Mouse (Mus musculus) layer of hippocampus, adult 2 months (tissue): ENCODE results near the gene Fam167b. TPM values are rescaled to one million over a fixed set of nuclear protein-coding genes. Genes with fewer than 3 reads are reported as not detected.

ENCODE experiments used
- DNase-seq, 2 experiments: peaks; one replicate each; pipeline ENCODE4 v3.0.0; 2022; ENCODE audit warnings: low spot score in 2 of 2
- H3K27ac ChIP-seq: fragments of 200-600 bp; 2 replicates; pipeline ENCODE4 v1.8.1; 2022
- H3K4me3 ChIP-seq: fragments of 200-600 bp; 2 replicates; pipeline ENCODE4 v1.8.1; 2022; ENCODE audit warnings: mild to moderate bottlenecking
- CTCF ChIP-seq: fragments of 200-600 bp; conservative IDR thresholded peaks from 2 replicates; pipeline ENCODE4 v1.8.1; 2022; ENCODE audit warnings: antibody characterized with exemption, mild to moderate bottlenecking, moderate library complexity
- total RNA-seq, 2 experiments: library from RNA; stranded (reverse); gene quantifications; 2 replicates each; pipeline ENCODE4 v1.2.3; 2021

Fam167b gene
- total RNA-seq, 2 experiments from 2014 or later, result 0.41 to 0.83 TPM

GRCm38 (mm10) chr4:129584884-129585608 lies 6.7 kb upstream of the Fam167b start:
- peak overlapping the region; percentile 66 for H3K4me3 ChIP-seq
- peak; percentile 82 to 86 for DNase-seq
- TF ChIP-seq CTCF, result peak; percentile 81
- H3K27ac ChIP-seq, result peak overlapping the region; percentile 81

GRCm38 (mm10) chr4:129584370-129584769 lies 6.0 kb upstream of the Fam167b start:
- DNase-seq, result no peak
- TF ChIP-seq CTCF, result no peak
- H3K27ac ChIP-seq, result peak overlapping the region; percentile 81; the same call in 1 of the 2 replicates
- H3K4me3 ChIP-seq, result peak overlapping the region; percentile 66; the same call in 1 of the 2 replicates

GRCm38 (mm10) chr4:129582251-129582650 lies 3.9 kb upstream of the Fam167b start:
- Histone ChIP-seq H3K4me3 (no peak overlapping the region), H3K27ac (no peak overlapping the region)
- peak; percentile 25; the same call in 1 of the 2 replicates for TF ChIP-seq CTCF
- DNase-seq, result no peak

GRCm38 (mm10) chr4:129580347-129580746 lies 2.0 kb upstream of the Fam167b start:
- Histone ChIP-seq H3K27ac (no peak overlapping the region), H3K4me3 (no peak overlapping the region)
- no peak for TF ChIP-seq CTCF
- DNase-seq, result peak in 1 of 2 experiments; percentile 19

- no peak for TF ChIP-seq CTCF
- no peak for DNase-seq
- no peak overlapping the region for H3K27ac ChIP-seq
- no peak overlapping the region for H3K4me3 ChIP-seq
These were observed 661 bp downstream of the Fam167b start for GRCm38 (mm10) chr4:129577688-129578087.

GRCm38 (mm10) chr4:129576863-129577491 lies 1.4 kb downstream of the Fam167b start:
- H3K4me3 ChIP-seq, result no peak overlapping the region
- no peak overlapping the region for H3K27ac ChIP-seq
- peak; percentile 79 for TF ChIP-seq CTCF
- peak in 1 of 2 experiments; percentile 49 for DNase-seq

- Histone ChIP-seq H3K27ac (no peak overlapping the region), H3K4me3 (no peak overlapping the region)
- DNase-seq, result no peak
- no peak for TF ChIP-seq CTCF
These were observed 3.0 kb downstream of the Fam167b start for GRCm38 (mm10) chr4:129575171-129575844.

- Histone ChIP-seq H3K27ac (no peak within 1 kb of the TSS), H3K4me3 (no peak within 1 kb of the TSS)
- DNase-seq, result no peak
- TF ChIP-seq CTCF, result no peak
These were observed 4.9 kb downstream of the Fam167b start, which contains the start of gene Lck for GRCm38 (mm10) chr4:129573430-129573829. Gene Lck, minus strand, starts transcription at chr4:129573641.

- Histone ChIP-seq H3K4me3 (no peak overlapping the region), H3K27ac (no peak overlapping the region)
- no peak for DNase-seq
- TF ChIP-seq CTCF, result no peak
These were observed 5.3 kb downstream of the Fam167b start for GRCm38 (mm10) chr4:129573093-129573370.

GRCm38 (mm10) chr4:129572236-129573092 lies 5.9 kb downstream of the Fam167b start:
- no peak for TF ChIP-seq CTCF
- DNase-seq, result no peak
- Histone ChIP-seq H3K4me3 (no peak overlapping the region), H3K27ac (no peak overlapping the region)

GRCm38 (mm10) chr4:129571551-129572084 lies 6.7 kb downstream of the Fam167b start:
- H3K27ac ChIP-seq, result no peak overlapping the region
- DNase-seq, result no peak
- no peak for TF ChIP-seq CTCF
- no peak overlapping the region for H3K4me3 ChIP-seq

- Histone ChIP-seq H3K4me3 (no peak overlapping the region), H3K27ac (no peak overlapping the region)
- DNase-seq, result no peak
- TF ChIP-seq CTCF, result no peak
These were observed 8.3 kb downstream of the Fam167b start for GRCm38 (mm10) chr4:129570028-129570427.
